Mouse (Mus musculus) kidney, adult 2 months (tissue): ENCODE results near the gene Foxr1.
"Not testable (repeated sequence)": the region's sequence is repeated elsewhere in the genome, so short reads cannot be mapped to it uniquely, and the experiment has no call there.

Source experiments
- CTCF ChIP-seq: fragments of 200-500 bp; conservative IDR thresholded peaks from 2 replicates; pipeline ENCODE4 v1.5.1; 2011; ENCODE audit warnings: low read depth, mild to moderate bottlenecking, control low read depth, low read length, moderate library complexity, mixed read lengths; ENCODE audit not compliant: insufficient read depth, insufficient read length
- POLR2A ChIP-seq: fragments of 200-500 bp; IDR thresholded peaks from one replicate; pipeline ENCODE4 v1.6.1; 2011; ENCODE audit warnings: low read depth, low read length, control low read depth

DNA sequence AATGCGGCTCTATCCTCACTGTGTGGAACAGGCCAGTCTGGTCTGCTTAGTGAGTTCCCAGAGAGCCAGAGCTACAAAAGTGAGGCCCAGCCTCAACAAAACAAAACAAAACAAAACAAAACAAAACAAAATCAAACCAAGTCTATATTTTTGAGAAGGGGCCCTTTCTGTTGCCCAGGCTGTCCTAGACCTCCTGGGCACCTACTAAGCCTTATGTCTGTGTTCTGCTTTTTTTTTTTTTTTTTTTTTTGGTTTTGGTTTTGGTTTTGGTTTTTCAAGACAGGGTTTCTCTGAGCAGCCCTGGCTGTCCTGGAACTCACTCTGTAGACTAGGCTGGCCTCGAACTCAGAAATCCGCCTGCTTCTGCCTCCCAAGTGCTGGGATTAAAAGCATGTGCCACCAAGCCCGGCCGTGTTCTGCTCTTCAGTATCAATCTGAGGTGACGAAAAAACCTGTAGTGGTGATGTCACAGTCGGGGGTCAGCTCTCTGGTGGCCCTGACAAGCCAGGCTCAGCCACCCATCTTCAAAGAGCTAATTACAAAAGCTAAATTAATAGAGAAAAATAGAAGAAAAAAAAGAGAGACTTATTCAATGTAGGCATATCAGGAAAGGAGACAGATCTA, 3.6 kb upstream of the Foxr1 start:
- not testable (repeated sequence) for TF ChIP-seq CTCF, POLR2A
